Mouse (Mus musculus) liver, adult (tissue): Measurements from ENCODE around the gene Tmcc2.

Experiments
- GATA4 ChIP-seq: IDR thresholded peaks from 2 replicates; pipeline ENCODE4 v1.6.1; 2014; ENCODE audit warnings: mild to moderate bottlenecking, low read length; ENCODE audit not compliant: insufficient replicate concordance

The Tmcc2 gene

DNA sequence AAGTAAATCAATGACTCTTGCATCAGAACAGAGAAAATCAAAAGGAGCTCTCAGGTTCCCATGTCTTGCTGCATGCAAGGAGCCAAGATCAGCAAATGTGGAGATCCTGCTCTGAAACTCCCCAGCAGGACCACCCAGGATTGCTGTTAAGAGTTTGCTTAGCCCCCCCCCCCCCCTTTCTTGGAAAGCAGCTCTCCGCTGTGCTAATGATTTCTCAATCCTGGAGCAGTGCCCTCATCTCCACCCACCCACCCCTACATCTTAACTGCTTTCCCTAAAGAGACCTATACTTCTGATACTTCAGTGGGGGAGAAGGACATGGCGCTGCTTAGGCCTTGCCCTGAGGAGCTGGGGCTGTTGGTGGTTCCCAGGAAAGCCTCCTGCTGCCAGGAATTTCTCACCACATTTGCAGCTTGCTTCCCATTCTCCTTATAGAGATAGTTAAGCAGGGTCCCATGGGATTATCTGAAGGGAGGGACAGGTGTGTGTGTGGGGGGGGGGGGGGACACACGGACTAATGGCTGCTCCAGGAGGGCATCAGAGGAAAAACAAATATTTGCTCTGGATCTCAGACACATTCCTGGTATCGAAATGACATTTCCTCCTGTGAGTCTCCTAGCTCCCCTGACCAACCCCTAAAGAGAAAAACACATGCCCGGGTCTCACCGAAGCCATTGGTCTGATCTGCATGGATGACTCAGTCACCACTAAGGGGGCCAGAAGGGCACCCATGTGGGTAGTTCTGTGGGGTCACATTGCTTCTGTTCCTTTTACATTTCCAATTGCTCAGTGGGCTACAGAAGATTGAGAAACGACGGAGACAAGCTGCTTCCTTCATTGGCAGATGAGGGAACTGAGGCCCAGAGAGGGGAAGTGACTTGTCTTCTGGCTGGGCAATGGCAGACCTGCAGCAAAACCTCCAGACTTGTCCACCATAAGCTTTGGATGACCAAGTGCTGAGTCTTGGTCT is 72.9 kb downstream of the Tmcc2 start:
- TF ChIP-seq GATA4 = no peak

DNA sequence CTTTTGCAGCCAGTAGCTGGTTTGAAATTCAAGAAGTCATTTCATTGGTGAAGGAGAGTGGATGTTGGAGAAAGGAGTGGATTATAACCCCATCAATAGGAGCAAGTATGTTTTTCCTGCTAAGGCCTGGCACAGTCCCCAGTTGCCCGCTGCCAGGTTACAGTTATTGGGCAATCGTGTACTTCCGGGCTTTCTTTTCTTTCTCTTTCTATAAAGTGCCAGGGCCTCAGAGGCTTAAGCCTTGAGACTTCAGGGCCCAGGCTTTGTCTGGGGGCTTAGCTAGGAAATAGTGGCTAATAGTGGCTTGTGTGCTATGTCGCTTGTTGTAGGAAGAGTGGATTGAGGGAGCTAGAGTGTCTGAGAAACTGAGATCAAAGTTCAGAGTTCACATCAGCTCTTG is 73.7 kb downstream of the Tmcc2 start:
- no peak for TF ChIP-seq GATA4

DNA sequence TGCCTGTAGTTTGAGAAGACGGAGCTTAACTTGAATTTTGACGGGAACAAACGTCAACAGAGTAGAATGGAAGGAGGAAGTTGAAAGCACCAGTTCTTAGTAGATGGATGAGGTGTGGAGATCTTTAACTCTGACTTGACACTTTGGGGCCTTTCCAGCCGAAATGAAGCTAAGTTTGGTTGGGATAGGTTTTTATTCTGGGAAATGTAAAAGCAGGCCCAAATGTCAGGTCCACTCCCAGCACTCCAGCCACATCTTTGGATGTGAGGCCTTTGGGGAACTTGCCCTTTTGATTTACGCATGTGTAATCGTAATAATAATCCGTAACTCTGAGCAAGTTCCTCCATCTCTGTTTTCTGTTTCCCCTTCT is 74.5 kb downstream of the Tmcc2 start:
- no peak for TF ChIP-seq GATA4

DNA sequence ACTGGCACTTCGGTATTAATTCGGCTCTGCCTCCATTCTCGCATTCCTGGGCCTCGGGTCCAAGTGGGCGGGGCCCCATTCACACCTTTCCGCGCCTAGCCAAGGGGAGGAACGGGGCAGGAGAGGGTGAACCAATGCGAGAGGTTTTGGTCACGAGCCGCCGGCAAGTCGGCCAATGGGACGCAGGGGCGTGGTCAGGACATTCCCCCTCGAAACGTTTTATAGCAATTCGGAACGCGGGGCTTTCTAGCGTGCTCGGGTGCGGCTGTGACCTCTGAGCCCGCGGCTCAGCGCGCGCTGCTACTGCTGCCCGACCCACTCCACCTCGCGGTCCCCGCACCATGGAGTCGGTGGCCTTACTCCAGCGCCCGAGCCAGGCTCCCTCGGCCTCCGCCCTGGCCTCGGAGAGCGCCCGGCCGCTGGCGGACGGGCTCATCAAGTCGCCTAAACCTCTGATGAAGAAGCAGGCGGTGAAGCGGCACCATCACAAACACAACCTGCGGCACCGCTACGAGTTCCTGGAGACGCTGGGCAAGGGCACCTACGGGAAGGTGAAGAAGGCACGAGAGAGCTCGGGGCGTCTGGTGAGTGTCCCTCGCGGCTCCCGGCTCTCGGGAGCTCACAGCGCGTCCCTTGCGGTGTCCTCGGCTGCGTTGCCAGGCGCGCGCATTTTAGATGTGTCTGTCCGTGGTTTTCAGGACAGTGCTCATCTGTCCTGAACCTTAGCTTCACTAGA is 75.0 kb downstream of the Tmcc2 start, which contains the start of gene Nuak2:
Gene Nuak2 (plus strand): TSS at position 238 of the 736 bp plus-strand sequence.
- TF ChIP-seq GATA4 = no peak

DNA sequence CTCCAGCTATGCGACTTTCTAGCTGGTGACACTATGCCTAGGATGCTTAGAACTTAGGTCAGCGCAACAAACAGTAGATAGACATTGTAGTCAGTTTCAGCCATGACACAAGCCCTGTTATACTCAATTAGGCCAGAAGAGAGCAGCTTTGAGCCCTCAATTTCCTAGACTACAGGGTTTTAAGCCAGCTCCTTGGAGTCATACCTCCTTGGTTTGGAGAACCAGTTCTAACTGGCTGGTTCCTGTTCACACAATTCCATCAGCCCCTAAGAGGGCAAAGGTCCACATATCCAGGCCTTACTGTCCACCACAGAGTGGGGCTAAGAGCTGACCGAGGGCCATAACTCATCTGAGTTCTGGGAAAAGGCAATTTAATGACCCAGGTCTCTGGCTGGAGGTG is 78.4 kb downstream of the Tmcc2 start:
- TF ChIP-seq GATA4 = no peak

DNA sequence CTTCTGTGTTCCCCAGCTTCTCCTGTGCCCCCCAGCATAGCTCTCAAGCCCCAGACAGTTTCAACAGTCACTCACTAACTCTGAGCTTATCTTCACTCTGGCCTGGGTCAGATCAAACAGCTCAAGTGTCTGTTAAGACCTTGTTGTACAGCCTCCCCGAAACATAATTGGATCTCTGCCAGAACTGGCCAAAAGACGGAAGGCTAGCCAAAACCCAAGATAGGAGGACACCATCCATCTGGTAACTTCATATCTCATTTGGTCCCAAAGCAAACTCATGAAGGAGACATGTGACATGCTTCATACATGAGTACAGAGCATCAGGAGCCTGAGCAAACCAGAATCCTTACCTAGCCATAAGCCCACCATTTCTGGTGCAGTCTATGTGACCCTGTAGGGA is 79.0 kb downstream of the Tmcc2 start:
- no peak for TF ChIP-seq GATA4

DNA sequence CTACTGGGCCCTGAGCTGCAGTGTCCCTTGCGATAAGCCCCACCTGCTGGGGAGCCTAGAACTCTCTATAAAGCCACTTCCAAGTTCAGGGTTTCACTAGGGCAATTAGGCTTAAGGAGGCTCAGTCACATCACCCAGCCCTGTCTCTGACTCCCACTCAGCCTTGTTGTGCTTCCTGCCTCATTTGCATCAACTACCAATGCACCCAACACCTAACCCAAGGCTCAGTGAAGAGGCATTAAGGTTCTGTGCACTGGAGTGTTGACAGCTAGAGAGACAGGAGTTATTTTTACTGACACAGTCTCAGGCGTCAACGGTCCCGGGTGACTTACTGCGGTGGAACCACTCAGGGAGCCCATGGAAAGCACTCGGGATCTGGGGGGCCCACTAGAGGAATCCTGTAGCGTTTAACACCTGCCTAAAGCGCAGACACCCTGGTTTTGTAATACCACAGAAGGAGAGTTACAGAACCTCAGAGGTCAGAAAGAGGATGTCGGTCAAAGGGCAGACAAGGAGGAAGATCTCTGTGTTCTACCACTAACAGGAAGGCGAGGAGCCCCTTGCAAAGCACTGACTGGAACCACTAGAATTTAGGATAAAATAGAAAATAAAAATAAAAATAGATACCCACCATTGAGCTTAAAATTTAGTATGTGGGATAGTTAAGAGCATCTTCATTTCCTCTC is 79.8 kb downstream of the Tmcc2 start:
- no peak for TF ChIP-seq GATA4

DNA sequence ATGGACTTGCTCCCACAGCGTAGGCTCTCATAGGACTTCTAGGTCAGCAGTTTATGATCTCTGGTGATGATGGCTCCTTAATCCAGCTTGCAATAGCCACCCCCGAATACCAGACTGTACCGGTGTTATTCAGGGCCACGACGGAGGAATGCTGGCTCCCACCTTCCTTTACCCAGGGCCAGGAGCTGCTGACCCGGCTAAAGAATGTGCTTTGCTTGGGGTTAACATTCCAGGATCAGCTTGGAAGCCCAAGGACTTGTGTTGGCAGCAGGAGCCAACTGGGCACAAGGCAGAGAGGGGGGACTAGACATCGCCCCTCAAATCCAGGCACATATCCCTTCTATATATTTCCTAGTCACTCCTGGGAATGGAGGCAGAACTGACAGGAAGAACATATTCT is 80.3 kb downstream of the Tmcc2 start:
- no peak for TF ChIP-seq GATA4

DNA sequence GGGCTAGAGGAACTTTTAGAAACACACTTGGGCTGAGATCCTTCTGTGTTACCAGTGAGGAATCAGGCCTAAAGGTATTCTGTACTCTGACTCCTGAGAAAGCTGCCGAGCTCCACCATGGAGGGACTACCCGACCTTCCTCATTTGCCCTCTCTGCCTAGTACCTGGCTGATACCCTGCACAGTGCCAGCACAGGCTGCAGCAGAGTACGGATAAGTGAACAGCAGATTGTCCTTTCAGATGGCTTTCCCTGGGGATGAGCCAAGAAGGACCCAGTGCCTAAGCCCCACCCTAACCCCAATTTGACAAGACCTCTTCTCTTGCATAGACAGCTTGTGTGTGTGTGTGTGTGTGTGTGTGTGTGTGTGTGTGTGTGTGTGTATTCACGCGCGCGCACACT is 82.4 kb downstream of the Tmcc2 start:
- TF ChIP-seq GATA4 = no peak

DNA sequence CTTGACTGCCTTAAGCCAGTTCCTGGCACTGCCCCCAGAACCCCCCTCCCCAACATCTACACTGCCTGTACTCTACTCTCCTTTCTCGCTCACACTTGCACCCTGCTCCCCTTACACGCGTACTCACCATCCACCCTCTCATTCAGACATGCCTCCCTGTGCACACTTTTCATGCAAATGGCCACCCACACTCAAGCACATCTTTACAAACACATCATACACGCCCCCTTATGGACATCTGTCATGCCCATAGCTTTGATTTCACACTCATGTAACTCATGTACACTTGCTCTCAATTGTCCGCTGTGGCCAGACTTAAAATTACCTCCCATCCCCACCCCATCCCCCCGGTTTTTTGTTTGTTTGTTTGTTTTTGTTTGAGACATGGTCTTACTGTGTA is 83.1 kb downstream of the Tmcc2 start:
- no peak for TF ChIP-seq GATA4

DNA sequence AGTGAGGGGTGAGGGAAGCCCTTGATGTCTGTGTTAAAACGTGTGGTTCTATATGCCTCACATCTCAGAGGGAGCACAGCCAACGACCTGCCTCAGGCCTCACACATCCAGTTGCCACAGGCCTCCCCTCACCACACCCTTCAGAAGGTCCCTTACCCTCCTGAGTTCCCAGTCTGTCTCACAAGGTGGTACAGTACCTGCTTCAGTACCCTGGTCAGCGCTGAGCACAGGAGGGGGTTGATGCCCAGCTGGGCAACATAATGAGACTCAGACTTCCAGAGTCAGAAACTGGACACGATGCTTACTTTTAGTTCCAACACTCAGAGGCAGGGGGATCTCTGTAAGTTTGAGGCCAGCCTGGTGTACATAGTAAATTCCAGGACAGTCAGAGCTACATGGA is 84.3 kb downstream of the Tmcc2 start:
- TF ChIP-seq GATA4 = no peak
